Mouse (Mus musculus): ENCODE results near the gene Btaf1.

Gene Btaf1

GRCm38 (mm10) chr19:36925671-36926552 is at the start of gene Btaf1:
Btaf1 (plus strand) TSS chr19:36926079.
- peak; percentile 88 for DNase-seq (ENCODE audit: low spot score)

GRCm38 (mm10) chr19:36877329-36877728 is 48.5 kb upstream of the Btaf1 start:
- DNase-seq (ENCODE audit: low spot score), result no peak

GRCm38 (mm10) chr19:36878743-36879495 is 47.0 kb upstream of the Btaf1 start:
- DNase-seq (ENCODE audit: low spot score), result no peak

- DNase-seq (ENCODE audit: low spot score), result peak; percentile 25
Measured at GRCm38 (mm10) chr19:36883119-36883518, 42.8 kb upstream of the Btaf1 start.

- no peak for DNase-seq (ENCODE audit: low spot score)
Measured at GRCm38 (mm10) chr19:36886316-36886715, 39.6 kb upstream of the Btaf1 start.

GRCm38 (mm10) chr19:36887706-36888105 is 38.2 kb upstream of the Btaf1 start:
- no peak for DNase-seq (ENCODE audit: low spot score)

- DNase-seq (ENCODE audit: low spot score), result no peak
Measured at GRCm38 (mm10) chr19:36891746-36892145, 34.1 kb upstream of the Btaf1 start.

- DNase-seq (ENCODE audit: low spot score), result no peak
Measured at GRCm38 (mm10) chr19:36896791-36897569, 28.9 kb upstream of the Btaf1 start.

- peak; percentile 23 for DNase-seq (ENCODE audit: low spot score)
Measured at GRCm38 (mm10) chr19:36897778-36898177, 28.1 kb upstream of the Btaf1 start.

GRCm38 (mm10) chr19:36903377-36903776 is 22.5 kb upstream of the Btaf1 start:
- DNase-seq (ENCODE audit: low spot score), result no peak

GRCm38 (mm10) chr19:36904211-36905007 is 21.5 kb upstream of the Btaf1 start:
- peak; percentile 14 for DNase-seq (ENCODE audit: low spot score)

GRCm38 (mm10) chr19:36909150-36909549 is 16.7 kb upstream of the Btaf1 start:
- DNase-seq (ENCODE audit: low spot score), result no peak

GRCm38 (mm10) chr19:36909676-36910292 is 16.1 kb upstream of the Btaf1 start:
- peak; percentile 71 for DNase-seq (ENCODE audit: low spot score)

GRCm38 (mm10) chr19:36910424-36911045 is 15.3 kb upstream of the Btaf1 start:
- no peak for DNase-seq (ENCODE audit: low spot score)

- DNase-seq (ENCODE audit: low spot score), result no peak
Measured at GRCm38 (mm10) chr19:36913064-36913463, 12.8 kb upstream of the Btaf1 start.

GRCm38 (mm10) chr19:36916206-36916605 is 9.7 kb upstream of the Btaf1 start:
- no peak for DNase-seq (ENCODE audit: low spot score)

- DNase-seq (ENCODE audit: low spot score), result no peak
Measured at GRCm38 (mm10) chr19:36916876-36917389, 8.9 kb upstream of the Btaf1 start.

GRCm38 (mm10) chr19:36918441-36919301 is 7.2 kb upstream of the Btaf1 start:
- DNase-seq (ENCODE audit: low spot score), result peak; percentile 86

GRCm38 (mm10) chr19:36919466-36919865 is 6.4 kb upstream of the Btaf1 start, which contains the start of gene Fgfbp3:
Fgfbp3 (minus strand) TSS chr19:36919615.
- no peak for DNase-seq (ENCODE audit: low spot score)

Measured in urinary bladder, postnatal 14 days (tissue).